Mouse (Mus musculus): Measurements from ENCODE around the gene Nxpe3. TPM values are rescaled to one million over a fixed set of nuclear protein-coding genes. Genes with fewer than 3 reads are reported as not detected.

The Nxpe3 gene
- total RNA-seq, 2 experiments from 2014 or later = 4.4 to 6.3 TPM

- ATAC-seq (replicated peaks; ENCODE audit: poor library complexity) = no peak
Measured at GRCm38 (mm10) chr16:55813916-55814315, 81.2 kb downstream of the Nxpe3 start.

- ATAC-seq (replicated peaks; ENCODE audit: poor library complexity) = peak; percentile 83
Measured at GRCm38 (mm10) chr16:55811792-55812191, 83.3 kb downstream of the Nxpe3 start.

DNA sequence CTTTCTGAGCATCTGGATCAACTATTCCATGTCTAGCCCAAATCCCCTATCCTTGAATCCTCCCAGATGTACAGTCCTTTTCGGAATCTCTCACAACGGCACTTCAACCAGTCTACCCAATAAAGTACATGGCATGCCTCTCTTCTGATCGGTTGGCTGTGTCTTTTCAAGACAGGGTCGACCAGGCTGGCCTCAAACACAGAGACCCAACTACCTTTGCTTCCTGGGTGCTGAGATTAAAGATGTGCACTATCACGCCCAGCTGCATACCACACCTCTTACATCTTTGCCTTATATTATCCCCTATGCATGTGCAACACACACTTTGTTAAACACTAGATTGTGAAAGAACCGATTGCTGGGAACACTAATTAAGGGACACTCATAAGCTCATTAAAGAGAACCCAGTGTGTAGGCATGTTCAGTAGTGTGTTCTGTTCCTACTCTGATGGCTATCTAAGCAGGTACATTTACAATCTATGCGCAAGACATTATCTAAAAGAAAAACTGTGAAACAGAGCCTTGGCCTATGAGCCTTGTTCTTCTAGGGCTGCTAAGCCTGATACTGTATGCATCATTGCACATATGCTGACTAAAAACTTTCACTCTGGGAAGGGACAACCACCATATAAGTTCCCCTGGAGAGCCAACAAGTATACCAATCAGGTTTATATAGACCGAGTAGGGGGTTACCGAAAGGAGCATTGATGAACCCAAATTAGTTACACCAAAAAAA lies 85.1 kb downstream of the Nxpe3 start:
- no peak for ATAC-seq (replicated peaks; ENCODE audit: poor library complexity)

DNA sequence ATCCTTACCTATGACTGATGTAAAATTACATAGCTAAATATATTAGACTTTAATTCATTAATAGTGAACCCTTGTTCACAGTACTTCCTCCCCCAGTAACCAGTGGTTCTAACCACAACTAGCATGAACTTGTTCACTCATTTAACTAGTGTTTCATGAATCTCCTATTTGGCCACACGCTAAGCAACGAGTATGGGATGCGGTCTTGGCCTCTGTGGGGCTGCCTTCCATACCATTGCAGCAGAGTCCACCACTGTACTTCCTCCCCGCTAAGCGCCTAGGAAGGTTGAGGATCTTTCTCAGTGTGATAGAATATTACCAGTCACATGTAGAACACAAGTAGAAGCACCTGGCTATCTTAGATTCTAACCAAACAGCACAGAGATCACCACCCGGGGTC lies 85.7 kb downstream of the Nxpe3 start:
- no peak for ATAC-seq (replicated peaks; ENCODE audit: poor library complexity)

DNA sequence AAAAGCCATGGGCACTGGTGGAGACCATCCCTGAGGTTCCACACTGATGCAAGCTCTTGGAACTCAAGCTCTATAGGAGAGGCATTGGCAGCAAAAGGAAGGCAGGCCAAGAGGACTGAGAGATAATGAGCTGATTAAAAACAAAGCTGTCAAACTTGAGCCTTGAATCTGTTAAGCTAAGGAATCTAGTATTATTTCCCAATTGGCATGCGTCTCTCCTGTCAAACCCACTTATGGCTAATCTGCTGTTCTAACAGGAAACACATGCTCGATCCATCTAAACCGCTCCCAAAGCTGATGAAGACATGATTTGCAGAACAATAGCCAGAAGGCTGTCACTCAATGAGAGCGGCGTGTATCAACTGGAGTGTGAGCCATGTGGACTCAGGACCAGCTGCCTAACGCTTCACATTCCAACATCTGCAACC lies 87.6 kb downstream of the Nxpe3 start:
- peak; percentile 56 for ATAC-seq (replicated peaks; ENCODE audit: poor library complexity)

DNA sequence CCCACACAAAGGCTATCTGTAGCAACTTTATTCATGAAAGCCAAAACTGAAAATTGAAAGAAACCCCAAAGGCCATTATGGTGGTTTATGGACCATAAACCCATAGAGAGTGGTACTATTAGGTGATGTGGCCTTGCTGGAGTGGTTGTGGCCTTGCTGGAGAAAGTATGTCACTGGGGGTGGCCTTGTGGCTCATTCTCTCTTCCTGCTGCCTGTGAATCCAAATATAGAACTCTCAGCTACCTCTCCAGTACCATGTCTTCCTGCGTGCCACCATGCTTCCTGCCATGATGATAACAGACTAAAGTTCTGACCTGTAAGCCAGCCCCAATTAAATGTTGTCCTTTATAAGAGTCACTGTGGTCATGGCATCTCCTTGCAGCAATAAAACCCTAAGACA lies 90.3 kb downstream of the Nxpe3 start:
- no peak for ATAC-seq (replicated peaks; ENCODE audit: poor library complexity)

DNA sequence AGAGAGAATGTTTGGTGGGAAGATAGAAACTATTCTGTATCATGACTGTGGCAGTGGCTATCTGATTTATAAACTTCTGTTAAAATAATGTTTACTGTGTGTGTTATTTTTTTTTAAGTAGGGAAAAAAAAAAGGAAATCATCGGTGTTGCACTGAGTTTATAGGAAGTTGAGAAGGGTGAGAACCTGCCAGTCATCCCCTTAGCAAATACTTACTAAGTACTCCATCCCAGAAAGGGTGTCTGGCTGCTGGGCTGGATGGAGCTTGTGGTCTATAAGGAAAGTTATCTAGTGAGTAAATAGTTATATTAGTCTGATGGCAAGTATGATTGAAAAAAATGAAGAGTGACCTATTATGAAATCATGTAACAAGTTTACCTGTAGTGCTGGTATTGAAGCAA lies 93.5 kb downstream of the Nxpe3 start:
- no peak for ATAC-seq (replicated peaks; ENCODE audit: poor library complexity)

GRCm38 (mm10) chr16:55798845-55799244 lies 96.2 kb downstream of the Nxpe3 start:
- ATAC-seq (replicated peaks; ENCODE audit: poor library complexity) = peak; percentile 90

DNA sequence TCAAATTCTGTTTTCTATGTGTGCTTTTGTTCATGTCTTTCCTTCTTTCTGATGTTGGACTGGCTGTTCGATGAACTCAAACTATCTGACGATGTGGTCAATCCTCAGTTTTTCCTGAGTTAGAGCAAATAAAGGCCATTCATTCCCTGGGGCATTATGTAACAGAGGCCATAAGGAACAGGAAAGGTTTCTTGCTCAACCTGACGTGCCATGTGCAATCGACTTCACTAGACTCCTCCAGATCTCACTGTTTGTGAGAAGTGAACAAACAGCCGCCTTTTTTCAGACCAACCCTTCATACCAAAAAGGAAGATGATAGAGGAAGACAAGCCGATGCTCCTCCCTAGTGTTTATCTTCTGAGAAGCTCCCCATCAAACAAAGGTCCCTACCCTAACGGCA lies 104.8 kb downstream of the Nxpe3 start:
- ATAC-seq (replicated peaks; ENCODE audit: poor library complexity) = peak; percentile 83

Other genes with a start within 250 kb of the Nxpe3 start
- 12.3 and 24.5 TPM in 2 replicates for gene Nfkbiz, start 56.4 kb downstream of the Nxpe3 start, total RNA-seq (2015)
- 8.0 and 13.7 TPM in 2 replicates for gene Nfkbiz, start 56.4 kb downstream of the Nxpe3 start, total RNA-seq (2017)
- gene Cep97, start 39.6 kb upstream of the Nxpe3 start, total RNA-seq (2015) = 9.3 and 16.0 TPM in 2 replicates
- 13.4 and 33.3 TPM in 2 replicates for gene Cep97, start 39.6 kb upstream of the Nxpe3 start, total RNA-seq (2017)
- gene Rpl24, start 71.0 kb upstream of the Nxpe3 start, total RNA-seq (2015) = 1,404 and 1,464 TPM in 2 replicates
- 1,643 and 1,702 TPM in 2 replicates for gene Rpl24, start 71.0 kb upstream of the Nxpe3 start, total RNA-seq (2017)
- 37.2 and 38.2 TPM in 2 replicates for gene Zbtb11, start 78.6 kb upstream of the Nxpe3 start, total RNA-seq (2015)
- gene Zbtb11, start 78.6 kb upstream of the Nxpe3 start, total RNA-seq (2017) = 38.7 and 45.1 TPM in 2 replicates
- 99.7 and 101 TPM in 2 replicates for gene Pcnp, start 134.5 kb upstream of the Nxpe3 start, total RNA-seq (2015)
- 129 and 133 TPM in 2 replicates for gene Pcnp, start 134.5 kb upstream of the Nxpe3 start, total RNA-seq (2017)
- gene Trmt10c, start 142.5 kb upstream of the Nxpe3 start, total RNA-seq (2015) = 35.8 and 37.3 TPM in 2 replicates
- gene Trmt10c, start 142.5 kb upstream of the Nxpe3 start, total RNA-seq (2017) = 36.1 and 44.1 TPM in 2 replicates
- 21.0 and 32.8 TPM in 2 replicates for gene Senp7, start 153.1 kb upstream of the Nxpe3 start, total RNA-seq (2015)
- 15.0 and 25.4 TPM in 2 replicates for gene Senp7, start 153.1 kb upstream of the Nxpe3 start, total RNA-seq (2017)